Mouse (Mus musculus) right cerebral cortex, adult 2 months (tissue): ENCODE data around the gene Helz.
A peak's percentile ranks its signal among the peaks of the same experiment; 100 is the strongest.

Experiments
- DNase-seq, 2 experiments: peaks; one replicate each; pipeline ENCODE4 v3.0.0; 2021 to 2022; ENCODE audit warnings: low spot score in 2 of 2

Gene Helz

GRCm38 (mm10) chr11:107617976-107618375, 70.2 kb downstream of the Helz start:
- DNase-seq: no peak

DNA sequence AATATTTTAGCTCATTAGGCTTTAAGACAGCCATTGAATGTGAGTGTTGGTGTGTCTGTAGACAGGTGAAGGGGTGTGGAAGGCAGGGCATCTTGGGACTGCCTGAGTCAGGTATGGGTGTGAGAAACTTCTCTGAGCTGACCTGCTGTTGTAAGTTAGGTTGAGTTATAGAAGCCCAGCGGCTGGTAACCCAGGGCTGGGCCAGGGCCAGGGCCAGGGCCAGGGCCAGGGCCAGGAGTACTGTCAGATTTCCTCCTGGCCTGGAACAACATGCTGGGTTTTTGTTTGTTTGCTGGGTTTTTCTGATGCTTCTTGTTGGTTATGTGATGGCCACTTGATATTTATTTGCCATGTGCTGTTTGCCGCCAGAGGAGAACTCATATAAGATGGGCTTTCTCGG, 76.9 kb downstream of the Helz start:
- DNase-seq: no peak

DNA sequence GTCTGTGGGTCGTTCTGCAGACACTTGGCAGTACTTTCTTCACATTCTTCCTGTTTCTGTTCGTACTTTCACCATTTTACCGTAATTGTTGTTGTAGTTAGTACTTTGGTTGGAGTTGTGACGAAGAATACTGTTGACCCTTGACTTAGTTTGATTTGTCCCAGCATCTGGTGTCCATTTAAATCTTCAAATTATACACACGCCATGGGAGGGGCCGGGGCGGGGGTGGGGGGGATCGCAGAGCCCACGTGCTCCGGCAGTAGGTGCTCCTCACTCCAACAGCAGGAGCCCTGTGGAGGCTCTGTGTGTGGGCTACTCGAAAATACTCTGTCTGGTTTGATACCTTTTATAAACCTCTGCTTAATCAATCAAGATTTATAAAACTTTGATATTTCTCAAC, 78.0 kb downstream of the Helz start:
- no peak for DNase-seq

- DNase-seq: peak; percentile 62 to 79
Measured at GRCm38 (mm10) chr11:107629504-107629903, 81.8 kb downstream of the Helz start.

GRCm38 (mm10) chr11:107629951-107630350, 82.2 kb downstream of the Helz start:
- DNase-seq: no peak

DNA sequence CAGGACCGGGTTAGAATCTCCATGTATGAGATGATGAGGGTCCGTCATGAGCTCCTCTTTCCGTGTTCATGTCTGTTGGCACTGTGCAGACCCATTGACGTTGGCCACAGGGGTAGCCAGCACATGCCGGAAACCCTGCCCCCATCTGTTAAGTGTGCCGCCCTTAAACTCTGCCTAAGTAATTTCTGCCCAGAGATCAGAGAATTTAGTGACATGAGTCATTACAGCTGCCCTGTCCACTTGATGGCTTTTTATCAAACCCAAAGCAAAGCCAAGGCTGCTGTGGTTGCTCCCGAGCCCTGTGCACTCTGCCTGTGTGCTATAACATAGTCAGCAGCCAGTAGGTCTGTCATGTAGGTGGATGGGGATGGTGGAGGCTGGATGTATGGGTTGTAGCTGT, 83.4 kb downstream of the Helz start:
- DNase-seq: no peak

DNA sequence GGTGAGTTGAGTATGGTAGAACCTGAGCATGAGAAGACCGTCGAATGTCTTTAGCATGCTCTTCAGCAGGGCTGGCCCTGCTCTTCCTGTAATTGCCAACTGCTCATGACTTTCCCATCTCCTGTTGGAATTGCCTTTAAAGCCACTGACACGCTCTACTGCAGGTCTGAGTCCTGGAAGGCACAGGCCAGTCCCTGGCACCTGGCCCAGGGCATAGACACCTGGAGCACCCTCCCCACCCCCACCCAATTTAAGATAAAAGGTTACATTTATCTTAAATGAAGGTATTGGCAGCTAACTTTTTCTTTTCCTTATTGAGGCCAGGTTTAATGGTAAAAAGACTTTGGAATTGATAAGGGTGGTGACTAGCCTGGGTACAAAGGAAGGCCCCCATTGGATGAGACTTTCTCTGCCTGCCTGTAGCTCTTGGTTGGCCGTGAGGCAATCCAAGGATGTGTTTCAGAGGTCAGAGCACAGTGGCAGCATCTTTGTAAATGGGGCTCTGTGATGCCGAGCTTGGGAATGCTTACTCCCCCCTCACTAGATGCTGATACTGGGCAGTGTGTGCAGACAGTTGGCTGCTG, 85.9 kb downstream of the Helz start:
- no peak for DNase-seq

DNA sequence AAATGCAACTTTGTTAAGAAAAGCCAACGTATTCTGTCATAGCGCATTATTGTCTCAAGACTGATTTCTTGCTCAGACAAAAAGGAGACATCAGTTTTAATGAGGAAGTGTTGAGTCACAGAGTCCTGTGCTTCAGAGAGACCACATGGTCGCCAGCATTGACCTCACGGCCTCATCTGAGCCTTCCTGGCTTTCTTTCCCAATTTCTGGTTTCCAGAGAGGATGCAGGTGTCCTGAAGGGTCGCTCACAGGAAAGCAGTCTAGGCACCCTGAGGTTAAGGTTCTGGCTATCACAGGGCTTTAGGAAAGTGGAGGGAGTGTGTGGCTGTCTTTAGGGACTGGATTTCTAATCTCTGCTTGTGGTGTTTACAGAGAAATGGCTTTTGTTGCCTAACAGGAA, 90.4 kb downstream of the Helz start:
- DNase-seq: no peak

- no peak for DNase-seq
Measured at GRCm38 (mm10) chr11:107639657-107640056, 91.9 kb downstream of the Helz start.

DNA sequence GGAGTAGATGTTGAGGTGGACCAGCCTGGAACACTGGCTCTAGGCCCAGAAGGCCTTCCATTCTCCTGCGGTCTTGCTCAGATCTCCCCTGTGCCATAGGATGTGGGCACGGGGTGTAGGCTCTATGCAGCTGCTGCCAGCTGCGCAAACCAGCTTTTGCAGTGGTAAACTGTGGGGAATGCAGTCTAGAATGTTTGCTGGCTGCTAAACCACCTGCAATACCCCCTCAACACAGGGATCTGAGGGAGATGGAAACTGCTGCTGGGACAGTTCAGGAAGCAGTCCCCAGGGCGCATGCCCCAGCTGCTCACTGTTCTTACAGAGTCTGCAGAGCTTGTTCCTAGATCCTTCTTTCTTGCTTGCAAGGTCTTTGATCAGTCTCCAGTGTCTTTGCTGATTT, 96.7 kb downstream of the Helz start:
- no peak for DNase-seq

DNA sequence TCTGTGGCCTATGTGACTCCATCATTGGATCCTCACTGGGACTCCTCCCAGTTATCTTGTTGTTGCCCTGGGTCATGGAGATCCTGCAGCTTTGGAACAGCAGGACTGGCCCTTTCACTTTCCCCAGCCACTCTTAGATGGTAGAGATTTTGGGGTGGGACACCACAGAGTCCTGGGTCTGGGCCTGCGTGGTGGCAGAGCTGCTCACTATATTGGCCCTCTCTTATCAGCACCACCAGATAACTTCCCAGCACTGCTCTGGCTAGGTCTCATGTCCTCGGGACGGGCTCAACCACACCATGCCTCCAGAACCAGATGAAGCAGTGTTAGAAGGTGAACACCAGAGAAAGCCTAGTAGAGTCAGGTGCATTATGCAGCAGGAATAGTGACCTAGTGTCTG, 99.6 kb downstream of the Helz start:
- DNase-seq: no peak

DNA sequence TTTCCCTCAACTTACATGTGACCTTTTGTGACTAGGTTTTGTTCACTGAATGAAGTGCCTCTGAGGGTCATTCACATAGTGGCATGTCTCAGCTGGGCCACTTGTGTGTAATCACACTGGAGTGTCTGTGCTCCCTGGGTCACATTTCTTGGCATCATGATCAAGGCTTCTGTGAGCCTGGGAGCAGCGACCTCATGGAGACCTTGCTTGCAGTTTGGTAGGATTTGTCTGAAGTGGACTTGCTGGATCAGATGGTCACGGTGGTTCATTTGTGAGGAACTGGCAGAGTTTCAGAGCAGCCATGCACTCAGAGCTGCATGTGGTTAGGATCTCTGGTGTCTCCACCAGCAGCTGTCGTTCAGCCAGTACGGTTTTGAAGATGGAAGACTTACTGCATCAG, 100.9 kb downstream of the Helz start:
- DNase-seq: no peak

GRCm38 (mm10) chr11:107649458-107649857, 101.7 kb downstream of the Helz start:
- DNase-seq: no peak

GRCm38 (mm10) chr11:107650422-107651051, 102.8 kb downstream of the Helz start:
- no peak for DNase-seq

DNA sequence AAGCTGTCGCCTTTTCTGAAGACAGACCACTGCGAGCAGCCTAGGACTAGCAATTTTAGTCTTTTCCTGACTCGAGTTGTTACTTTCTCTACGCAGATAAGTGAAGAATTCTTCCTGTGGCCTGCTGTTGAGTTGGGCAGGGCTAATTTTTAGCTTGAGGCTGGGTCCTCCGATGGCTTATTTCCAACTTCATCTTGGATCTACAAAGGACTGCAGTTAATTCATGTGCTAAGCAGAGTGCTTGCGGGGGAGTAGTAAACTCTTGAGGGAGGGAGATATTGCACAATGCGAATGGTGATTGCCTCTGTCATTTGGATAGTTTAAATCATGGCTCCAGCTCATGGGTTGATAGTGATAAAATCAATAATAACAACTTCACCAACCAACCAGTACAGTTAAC, 103.7 kb downstream of the Helz start:
- DNase-seq: no peak

DNA sequence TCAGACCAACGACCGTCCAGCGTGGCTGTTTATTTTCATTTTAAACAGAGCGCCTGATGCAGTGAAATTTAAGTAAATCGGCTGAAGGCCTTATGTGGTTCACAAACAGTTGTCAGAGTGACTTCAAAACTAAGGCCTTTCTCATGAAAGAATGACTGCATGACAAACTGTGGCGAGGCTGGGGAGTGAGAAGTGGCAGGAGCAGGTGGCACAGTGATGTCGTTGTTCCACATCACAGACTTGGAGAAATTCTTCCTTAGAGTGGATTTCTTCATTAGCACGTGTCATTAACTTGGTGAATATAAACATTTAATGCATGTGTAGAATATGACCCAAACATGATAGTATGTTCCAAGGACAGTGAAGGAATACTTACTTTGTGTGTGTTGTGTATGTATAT, 104.4 kb downstream of the Helz start:
- DNase-seq: no peak

GRCm38 (mm10) chr11:107655538-107655937, 107.8 kb downstream of the Helz start:
- no peak for DNase-seq

DNA sequence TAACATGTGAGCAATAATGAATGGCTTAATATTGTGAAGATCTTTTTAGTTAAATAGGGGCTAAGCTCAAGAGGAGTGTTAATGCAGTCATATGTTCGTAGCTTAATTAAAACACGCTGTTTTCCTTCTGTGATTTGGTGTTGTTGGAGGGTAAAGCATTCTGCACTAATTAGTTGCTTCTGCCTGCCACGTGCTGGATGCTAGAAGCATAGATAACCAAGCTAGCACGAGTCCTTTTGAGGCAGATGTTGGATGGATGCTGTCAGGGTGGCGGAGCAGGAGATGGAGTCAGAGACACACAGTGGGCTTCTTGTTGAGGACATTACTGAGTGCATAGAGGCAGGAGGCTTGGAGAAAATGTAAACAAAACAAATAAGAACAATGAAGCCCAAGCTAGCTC, 109.4 kb downstream of the Helz start:
- no peak for DNase-seq

DNA sequence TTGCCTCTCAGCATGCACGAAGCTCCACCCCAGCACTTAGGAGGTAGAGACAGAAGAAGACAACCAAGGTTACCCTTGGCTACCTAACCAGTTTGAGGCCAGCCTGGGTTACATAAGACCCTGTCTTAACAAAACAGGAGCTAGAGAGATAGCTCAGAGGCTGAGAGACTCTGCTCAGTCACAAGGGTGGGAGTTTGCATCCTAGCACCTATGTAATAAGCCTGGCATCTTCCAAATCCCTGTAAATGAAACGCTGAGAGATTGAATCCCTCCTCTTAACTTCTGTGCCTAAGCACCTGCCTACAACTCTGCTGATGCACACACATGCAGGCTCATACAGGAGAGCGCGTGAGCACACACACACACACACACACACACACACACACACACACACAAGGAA, 112.7 kb downstream of the Helz start:
- no peak for DNase-seq

DNA sequence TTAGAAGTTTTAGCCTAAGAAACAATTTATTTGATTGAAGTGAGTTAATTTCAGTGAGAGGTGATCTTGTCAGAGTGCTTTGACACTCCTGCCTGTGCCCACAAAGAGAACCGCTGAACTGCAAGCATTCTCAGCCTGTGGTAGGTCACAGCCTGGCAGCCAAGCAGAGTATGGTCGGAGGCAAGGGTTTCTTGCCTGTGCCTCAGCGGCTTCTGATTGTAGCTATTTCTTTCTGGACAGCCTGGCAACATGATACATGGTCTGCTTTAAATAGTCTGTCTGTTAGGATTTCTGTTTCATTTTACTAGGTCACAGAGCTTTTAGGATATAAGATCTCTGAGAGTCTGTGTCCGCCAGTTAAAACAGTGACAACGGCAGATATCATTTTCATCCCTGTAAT, 114.9 kb downstream of the Helz start:
- no peak for DNase-seq

GRCm38 (mm10) chr11:107667542-107667941, 119.8 kb downstream of the Helz start:
- no peak for DNase-seq

DNA sequence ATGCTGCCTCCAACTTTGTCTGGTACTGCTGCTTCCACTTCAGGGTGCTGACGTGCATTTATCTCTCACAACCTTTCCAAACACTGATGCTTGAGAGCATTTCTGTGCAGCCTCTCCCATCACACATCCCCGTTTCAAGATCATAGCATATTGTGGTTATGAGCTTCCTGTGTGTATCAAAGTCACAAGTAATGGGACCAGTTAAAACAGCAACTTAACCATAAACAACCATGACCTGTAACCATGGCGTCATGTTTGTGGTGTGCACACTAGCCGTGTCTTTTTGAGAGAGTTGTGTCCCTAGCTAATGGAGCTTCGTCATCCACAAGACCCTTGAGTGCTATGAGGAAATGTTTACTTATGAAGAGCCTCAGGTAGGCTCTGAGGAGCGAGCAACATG, 120.5 kb downstream of the Helz start:
- no peak for DNase-seq

DNA sequence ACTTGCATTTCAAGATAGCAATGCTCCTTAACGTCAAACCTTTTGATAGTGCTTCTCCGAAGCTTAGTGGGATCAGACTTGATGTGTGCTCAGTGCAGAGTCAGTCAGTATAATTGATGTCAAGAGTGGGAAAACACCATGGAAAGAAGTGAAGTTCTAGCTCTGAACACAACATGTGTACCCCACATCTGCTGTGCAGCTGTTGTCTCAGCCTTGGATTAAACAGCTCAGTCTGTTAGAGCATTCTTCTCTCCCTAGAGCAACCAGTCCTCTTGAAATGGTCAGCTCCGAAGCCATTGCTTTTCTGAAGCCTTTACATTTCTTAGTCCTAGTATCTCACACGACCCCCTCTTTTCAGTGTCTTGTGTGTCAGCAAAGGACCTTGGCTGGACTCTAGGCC, 121.2 kb downstream of the Helz start:
- DNase-seq: no peak

- DNase-seq: no peak
Measured at GRCm38 (mm10) chr11:107674006-107674405, 126.3 kb downstream of the Helz start.
